Comparison of ENCODE assay signal across 15 mouse cellular contexts in the genomic region with DNA sequence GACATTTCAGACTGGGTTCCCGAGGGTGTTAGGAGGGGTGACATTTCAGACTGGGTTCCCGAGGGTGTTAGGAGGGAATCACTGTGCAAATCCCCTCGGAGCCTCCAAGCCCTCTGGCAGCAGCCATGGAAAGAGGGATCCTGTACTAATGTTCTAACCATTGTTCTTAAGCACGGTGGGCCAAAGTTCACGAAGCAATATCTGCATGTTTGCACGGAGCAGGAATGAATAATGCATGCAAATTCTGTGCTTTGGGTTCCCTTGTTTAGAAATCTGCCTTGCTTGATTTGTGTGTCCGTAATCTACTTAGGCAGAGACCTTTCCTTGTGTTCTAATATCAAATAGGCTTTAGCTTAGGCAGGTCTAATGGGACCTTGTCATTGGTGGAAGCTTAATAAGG.
"Had no signal": no experiment of that assay in that cellular context is flagged by ENCODE, and none has a peak within 500 bp of the region (broad histone marks: within the 10 kb centered on the region; RNA-seq: fewer than 3 reads in every experiment).

No protein-coding gene starts in this region.

- H3K9me3 ChIP-seq: kidney, embryonic 15.5 days; limb, embryonic 10.5 days; liver, embryonic 15.5 days; neural tube, embryonic 15.5 days had no signal

- H3K4me3 ChIP-seq: kidney, embryonic 15.5 days; left cerebral cortex, adult 2 months; limb, embryonic 10.5 days; liver, embryonic 15.5 days; neural tube, embryonic 15.5 days had no signal

- ATAC-seq: lung, postnatal 0 days had no signal

- DNase-seq: kidney, adult 2 months; kidney, postnatal 14 days; lung, adult 2 months; lung, postnatal 36 days; right cerebral cortex, adult 18-20 months; right cerebral cortex, postnatal 25 days; thymus, postnatal 14 days had no signal

- H3K27me3 ChIP-seq: kidney, embryonic 15.5 days; liver, embryonic 15.5 days; neural tube, embryonic 15.5 days had no signal

- H3K9ac ChIP-seq: kidney, embryonic 15.5 days; liver, embryonic 15.5 days; neural tube, embryonic 15.5 days had no signal

- H3K4me1 ChIP-seq: kidney, embryonic 15.5 days; limb, embryonic 10.5 days; liver, embryonic 15.5 days had no signal

- H3K4me2 ChIP-seq: kidney, embryonic 15.5 days; liver, embryonic 11.5 days; liver, embryonic 15.5 days; neural tube, embryonic 15.5 days had no signal

- H3K36me3 ChIP-seq: kidney, embryonic 15.5 days; limb, embryonic 10.5 days; liver, embryonic 15.5 days; neural tube, embryonic 15.5 days had no signal

- H3K27ac ChIP-seq: kidney, embryonic 15.5 days; left cerebral cortex, adult 2 months; limb, embryonic 10.5 days; liver, embryonic 15.5 days; neural tube, embryonic 15.5 days; stomach, postnatal 0 days had no signal
